Mouse (Mus musculus) adrenal gland, adult 8-10 months (tissue): Measurements from ENCODE around the gene Jdp2. TPM values are rescaled to one million over a fixed set of nuclear protein-coding genes. Genes with fewer than 3 reads are reported as not detected.
A peak's percentile ranks its signal among the peaks of the same experiment; 100 is the strongest.
"Not testable (repeated sequence)": the region's sequence is repeated elsewhere in the genome, so short reads cannot be mapped to it uniquely, and the experiment has no call there.

Experiments used
- DNase-seq: peaks from one replicate; pipeline ENCODE4 v3.0.0; 2022
- total RNA-seq, 4 experiments: library from RNA; stranded (reverse); gene quantifications; 2 replicates each; pipeline ENCODE4 v1.2.4; 2022

The Jdp2 gene
- total RNA-seq, 4 experiments from 2014 or later, result 13.0 to 20.5 (median 15.2) TPM

DNA sequence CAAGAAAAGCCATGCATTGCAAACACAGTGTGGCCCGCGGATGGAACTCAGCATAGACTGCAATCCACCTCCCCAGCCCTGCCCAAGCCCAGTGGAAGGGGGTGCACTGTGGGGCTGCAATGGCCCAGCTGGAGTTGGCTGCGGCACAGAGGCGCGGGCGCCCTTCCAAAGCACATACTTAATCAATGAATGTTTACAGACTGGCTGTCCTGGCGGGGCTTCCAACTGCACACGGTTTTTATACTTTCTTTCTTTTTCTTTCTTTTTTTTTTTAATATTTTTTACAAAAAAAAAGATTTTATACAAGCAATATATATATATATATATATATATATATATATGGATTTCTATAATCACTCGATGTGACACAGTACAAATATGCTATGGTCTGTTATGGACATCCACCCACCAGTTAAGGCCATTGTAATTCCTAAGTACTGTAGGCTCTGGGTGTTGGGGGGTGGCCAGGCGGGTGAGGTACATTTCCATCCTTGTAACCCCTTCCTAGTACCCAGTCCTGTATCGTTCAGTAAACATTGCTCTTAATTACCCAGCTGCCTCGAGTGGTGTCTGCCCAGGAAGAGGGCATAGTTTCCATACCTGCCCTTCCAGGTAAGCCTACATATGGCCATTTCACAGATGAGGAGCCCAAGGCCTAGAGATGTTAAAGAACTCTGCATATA lies 40.6 kb downstream of the Jdp2 start:
- peak; percentile 23 for DNase-seq

DNA sequence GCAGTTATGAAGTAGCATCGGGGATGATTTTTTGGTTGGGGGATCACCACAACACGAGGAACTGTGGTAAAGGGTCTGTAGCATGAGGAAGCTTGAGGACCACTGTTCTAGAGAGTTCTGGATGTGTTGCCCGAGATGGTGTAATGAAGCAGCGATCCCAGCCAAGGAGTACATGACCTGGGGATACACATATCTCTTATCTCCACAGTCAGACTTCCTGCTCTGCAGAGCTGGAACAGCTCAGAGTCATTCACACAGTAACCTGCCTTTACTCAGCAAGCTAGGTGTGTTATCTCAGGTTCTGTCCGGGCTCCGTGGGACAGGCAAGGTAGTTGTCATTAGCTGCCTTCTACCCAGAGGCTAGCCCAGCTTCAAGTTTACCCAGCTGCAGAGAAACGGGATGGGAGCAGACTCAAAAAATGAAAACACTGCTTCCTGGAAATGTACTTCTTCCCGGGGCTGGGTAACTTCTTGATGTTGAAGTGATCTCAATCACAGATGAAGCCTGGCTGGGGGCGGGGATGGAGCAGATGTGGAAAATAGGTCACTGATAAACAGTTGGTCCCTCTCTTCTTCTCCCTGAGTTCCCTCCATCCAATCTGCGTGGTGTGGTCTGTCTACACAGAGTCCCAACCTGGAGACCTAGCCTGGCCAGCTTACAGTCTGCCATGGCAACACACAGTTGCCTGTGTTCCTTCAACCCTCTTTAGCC lies 42.2 kb downstream of the Jdp2 start:
- no peak for DNase-seq

DNA sequence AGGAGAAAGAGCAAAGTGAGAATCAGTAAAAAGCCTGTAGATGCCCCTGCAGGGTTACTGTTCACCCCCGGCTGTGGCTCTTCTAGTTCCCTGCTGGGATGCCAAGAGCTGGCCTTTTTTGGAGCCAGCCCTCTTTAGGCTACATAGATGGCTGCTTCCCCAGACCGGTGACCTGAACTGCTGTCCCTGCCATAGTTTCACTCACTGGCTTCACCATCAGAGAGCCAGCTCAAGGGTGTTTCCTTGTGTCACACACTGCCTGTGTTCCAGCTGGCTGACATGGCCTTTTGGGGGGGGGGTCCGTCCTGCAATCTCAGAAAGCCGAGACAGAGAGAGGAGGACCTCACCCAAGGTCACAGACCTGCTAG lies 42.7 kb downstream of the Jdp2 start:
- no peak for DNase-seq

DNA sequence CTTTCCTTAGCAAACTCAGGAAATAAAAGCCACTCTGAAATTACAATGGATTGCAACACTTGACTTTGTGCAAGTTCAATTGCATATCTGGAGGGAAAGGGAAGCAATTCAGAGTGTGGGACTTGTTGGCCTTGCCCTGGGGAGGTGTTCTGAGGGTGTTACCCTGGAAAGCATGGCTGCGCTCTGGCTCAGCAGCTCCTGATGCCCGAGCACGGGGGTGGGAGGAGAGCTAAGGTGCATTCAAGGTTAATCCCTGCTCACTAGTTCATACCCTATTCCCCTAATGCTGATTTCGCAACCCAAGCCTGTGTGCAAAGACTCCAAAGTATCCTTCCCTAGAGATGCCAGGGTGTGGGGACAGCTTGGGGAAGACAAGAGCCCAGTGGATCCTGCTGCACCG lies 44.9 kb downstream of the Jdp2 start:
- no peak for DNase-seq

DNA sequence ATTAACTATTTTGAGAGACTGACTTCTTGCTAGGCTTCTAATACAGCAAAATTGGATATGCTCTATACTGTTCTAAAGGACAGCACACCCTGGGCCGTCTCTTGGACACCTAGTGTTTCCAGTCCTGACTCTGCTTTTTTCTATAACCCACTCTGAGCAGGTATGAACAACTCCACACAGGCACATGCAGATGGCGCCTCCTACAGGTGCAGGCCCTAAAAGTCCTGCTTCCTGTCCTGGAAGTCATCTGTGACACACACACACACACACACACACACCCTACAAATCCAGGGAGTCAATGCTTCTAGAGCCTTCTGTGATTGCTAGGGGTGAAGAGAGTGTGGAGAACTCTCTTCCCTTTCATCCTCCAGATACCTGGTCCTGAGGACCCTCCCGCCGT lies 46.8 kb downstream of the Jdp2 start:
- DNase-seq, result no peak

DNA sequence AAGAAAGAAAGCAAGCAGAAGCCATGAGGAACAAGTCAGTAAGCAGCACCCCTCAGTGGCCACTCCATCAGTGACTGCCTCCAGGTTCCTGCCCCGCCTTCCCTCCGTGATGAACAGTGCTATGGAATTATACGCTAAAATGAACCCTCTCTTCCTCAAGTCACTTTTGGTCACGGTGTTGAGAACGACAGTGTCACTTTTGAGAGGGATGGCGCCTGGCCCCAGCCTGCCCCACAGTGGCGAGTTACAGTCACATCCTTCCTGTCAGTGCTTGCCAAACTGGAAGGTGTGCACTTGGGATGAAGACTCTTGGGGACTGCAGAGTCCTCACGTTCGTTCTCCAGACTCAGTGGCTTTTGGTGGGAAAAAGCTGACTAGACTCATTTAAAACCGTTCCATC lies 48.5 kb downstream of the Jdp2 start:
- DNase-seq, result no peak

DNA sequence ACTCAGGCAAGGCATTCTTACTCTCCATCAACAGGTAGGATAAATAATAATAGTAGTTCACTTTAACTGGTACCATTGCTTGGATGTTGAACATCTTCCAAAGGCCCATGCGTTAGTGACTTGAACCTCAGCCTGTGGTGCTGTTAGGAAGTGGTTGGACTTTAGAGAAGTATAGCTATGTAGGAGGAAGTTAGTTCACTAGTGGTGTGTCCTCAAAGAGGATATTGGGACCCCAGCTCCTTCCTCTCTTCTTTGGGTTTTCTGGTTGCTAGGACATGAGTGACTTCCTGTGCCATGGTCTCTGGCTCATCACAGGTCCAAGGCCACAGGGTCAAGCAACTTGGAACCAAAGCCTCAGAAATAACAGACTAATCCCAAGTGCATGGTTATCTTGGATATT lies 49.1 kb downstream of the Jdp2 start:
- DNase-seq, result no peak

DNA sequence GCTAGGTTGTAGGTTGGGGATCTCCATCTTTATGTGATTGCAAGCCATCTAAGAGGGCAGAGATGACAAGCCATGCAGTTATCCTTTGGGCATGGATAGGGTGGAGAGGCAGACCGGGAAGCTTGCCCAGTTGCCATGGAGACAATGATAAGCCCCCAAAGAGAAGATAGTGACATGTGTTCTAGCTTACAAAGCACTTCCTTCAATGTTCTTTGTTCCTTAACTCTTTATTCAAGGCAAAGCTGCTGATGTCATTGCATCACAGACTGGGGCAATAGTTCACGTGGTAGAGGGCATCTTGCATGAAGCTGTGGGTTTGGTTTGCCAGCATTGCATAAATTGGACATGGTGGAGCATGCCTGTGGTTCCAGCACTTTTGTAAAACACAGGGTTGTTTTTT lies 60.5 kb downstream of the Jdp2 start:
- no peak for DNase-seq

DNA sequence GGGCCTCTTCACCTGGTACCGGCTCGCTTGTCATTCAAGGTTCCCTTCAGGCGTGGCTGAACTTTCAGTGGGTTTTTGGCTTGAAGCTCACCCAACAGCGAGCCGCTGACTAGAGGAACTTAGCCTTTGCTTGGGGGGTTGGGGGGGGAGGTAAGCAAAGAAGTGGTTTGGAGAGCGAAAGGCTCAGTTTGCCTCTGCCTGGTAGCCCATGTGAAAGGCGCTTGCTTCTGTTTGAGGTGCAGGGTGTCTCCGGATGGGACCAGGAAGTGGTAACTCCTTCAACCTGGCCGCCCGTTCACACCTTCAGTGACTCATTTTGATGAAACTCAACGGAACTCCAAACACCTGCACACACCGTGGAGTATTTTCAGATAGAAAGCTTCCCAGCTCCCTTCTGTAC lies 62.0 kb downstream of the Jdp2 start:
- no peak for DNase-seq

DNA sequence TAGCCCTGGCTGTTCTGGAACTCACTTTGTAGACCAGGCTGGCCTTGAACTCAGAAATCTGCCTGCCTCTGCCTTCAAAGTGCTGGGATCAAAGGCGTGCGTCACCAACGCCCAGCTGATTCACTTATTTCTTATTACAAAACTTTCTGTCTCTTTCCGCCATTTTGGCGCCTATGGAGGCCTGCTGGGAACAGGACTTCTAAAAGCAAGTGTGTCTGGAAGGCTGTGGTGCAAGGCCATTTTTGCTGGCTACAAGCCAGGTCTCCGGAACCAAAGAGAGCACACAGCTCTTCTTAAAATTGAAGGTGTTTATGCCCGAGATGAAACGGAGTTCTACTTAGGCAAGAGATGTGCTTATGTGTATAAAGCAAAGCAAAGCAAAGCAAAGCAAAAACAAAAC lies 63.4 kb downstream of the Jdp2 start:
- not testable (repeated sequence) for DNase-seq

DNA sequence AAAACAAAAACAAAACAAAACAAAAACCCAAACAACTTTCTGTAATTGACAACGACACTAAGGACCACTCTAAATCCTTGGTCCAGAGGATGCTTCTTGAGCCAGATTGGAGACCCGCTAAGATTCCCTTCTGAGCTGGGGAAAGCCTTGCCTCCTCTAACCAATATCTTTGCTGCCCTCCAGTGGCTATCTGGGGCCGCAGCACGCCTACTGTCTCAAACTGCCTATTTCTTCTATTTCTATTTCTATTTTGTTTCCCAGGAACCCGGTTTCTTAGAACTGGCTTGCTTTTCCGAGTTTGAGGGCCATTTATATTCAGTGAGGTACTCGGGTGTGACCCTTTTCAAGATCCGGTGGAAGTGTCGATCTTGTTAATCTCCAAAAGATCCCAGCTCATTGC lies 64.1 kb downstream of the Jdp2 start:
- peak; percentile 49 for DNase-seq

DNA sequence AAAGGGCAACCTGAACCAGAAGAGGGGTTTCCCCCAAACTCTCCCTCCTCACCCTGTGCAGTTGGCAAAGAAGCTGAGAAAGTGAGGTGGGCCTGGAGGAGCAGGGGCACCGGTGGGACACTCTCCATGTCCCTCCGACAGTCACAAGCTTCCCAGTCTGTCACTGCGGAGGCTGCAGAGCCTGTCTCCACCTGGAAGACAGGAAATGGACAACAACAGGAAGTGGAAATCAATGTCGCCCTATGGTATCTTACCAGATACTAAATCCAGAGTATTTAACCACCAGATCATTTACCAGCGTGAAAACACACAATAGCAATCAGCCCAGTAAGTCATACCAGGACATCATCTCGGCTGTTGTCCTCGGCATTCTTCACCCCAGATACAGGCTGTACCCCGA lies 67.3 kb downstream of the Jdp2 start:
- DNase-seq, result no peak

DNA sequence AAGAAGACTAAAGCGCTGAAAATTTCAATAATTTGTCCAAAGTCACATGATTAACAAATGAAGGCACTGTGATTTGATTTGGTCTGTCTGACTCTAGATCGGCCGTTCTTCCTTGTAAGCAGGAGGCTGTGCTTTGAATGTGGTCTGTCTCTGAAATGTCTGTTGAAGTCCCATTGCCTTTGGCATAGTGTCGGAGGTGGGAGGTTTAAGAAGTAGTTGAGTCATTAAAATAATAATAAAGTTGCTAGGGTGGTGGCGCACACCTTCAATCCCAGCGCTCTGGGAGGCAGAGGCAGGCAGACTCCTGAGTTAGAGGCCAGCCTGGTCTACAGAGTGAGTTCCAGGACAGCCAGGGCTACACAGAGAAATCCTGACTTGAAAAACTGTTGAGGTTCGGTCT lies 68.2 kb downstream of the Jdp2 start:
- DNase-seq, result no peak

DNA sequence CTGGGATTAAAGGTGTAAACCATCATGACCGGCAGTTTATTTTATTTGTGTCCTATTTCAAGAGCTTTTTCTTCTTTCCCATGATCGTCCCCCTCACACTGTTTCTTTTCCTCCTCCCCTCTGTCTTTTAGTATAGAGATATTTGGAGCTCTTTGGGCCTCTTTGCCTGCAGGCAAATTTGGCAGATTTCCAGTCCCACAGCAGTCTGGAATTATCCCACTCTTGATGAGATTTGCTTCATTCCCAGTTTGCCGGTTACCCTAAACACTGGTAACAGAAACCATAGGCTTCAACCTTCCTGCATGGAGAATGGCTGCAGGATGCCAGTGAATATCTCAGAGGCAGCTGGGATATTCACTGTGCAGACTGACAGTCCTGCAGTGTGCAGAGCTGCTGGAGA lies 69.9 kb downstream of the Jdp2 start:
- no peak for DNase-seq

DNA sequence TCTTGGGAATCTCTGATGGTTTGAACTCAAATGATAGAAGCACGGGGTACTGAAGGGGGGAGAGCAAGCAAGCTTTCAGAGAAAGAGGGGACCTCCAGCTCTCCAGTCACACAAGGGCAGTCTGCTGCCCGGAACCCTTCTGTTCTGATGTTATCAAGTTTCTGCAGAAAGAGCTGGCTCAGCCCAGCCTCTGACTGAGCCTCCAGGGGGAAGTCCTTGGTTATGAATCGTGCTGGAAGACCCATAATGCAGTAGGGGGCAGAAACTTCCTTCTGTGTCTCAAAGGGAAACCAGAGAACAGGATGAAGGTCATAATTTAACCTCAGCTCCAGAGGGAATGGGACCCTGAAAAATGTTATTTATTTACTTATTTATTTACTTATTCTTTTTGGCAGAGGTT lies 71.3 kb downstream of the Jdp2 start:
- no peak for DNase-seq

DNA sequence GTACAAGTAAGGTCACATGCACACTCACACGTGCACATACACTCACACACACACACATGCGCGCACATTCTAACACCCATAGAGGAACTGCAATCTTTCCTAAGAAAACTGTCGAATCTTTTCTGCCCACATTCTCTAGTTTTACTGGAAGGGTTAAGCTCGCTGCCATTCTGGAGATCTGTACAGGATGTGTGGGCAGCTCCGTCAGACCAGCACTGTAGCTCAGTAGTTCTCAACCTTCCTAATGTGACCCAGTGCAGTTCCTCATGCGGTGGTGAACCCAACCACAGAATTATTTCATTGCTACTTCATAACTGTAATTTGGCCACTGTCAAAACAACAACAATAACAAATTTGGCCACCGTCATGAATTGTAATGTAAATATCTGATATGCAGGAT lies 75.1 kb downstream of the Jdp2 start:
- no peak for DNase-seq

DNA sequence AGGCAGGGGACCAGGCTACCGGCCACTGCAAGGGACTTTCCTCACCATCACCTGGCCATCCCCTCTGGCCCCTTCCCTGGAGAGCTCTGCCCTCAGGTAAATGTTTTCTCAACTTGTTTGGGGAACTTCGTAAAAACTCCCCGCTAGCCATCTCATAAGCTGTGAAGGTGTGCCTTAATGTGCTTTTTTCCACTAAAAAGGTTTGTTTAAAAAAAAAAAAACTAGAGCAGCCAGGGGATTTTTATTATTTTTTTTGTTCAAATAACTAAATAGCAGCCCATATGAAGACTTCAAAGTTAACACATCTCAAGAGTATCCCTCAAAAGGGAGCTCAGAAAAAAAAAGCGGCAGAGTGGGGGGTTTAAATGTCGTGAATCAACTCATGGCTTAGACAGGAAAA lies 80.3 kb downstream of the Jdp2 start:
- no peak for DNase-seq

DNA sequence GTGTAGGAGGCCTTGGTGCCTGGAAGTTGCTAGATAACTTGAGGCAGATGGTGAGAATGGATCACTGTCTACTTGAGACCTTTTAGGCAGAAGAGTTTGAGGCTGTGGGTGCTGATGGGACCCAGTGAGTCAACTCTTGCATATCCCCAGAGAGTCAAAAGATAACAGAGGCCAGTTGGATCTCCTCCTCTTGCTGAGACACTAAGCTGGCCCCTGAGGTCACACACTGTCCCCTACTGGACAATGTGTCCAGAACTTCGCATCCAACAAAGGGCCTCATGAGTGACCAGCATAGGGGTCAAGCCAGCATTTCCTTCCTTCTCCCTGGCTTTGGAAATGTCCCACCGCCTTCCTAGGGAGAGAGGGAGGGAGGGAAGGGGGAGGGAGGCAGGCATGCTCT lies 81.0 kb downstream of the Jdp2 start:
- no peak for DNase-seq

DNA sequence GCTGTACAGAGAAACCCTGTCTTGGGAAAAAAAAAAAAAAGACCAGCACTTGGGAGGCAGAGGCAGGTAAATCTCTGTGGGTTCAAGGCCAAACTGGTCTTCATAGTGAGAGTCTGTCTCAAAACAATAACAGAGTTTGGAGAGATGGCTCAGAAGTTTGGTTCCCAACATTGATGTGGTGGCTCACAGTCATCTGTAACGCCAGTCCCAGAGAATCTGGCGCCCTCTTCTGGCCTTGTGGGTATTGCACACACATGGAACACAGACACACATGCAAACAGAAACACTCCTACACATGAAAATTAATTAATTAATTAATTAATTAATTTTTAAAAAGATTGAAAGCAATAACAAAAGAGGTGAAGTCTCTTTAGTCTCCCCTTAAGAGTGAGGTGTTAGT lies 83.5 kb downstream of the Jdp2 start:
- no peak for DNase-seq

DNA sequence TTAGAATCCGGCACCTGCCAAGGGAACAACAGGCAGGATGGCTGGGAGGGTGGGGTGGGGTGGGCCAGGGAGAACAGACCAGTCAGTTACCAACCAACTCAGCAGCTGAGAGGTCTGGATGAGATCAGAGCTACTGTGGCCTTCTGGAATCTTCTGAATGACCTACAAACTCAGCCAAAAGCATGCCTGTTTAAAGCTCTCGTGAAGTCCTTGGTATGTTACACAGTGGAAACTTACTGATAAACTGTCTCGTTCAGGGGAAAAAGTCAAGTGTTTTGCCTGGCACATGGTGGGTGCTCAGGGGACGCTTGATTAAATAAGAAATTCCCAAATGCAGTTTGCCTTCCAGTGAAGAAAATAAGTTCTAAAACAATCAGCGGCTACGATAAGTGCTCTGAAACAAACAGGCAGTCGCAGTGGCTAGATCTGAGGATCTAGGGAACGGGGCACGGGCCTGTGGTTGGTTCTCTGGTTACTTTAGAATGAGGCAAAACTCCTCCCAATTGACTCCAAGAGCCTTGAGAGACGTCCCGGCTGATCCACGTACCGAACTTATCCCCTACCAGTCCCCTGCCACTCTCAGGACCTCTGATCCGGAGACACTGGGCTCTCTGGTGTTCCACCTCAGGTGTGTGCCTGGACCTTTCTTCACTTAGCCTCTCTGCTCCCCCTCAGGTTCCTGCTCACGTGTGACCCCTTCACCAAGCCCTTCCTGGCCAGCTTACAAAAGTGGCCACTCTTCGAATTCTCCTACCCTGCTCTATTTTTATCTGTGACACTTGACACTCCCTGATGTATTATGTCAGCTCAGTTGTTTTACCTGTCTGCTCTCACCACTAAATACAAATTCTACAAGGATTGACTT lies 85.8 kb downstream of the Jdp2 start:
- DNase-seq, result no peak

DNA sequence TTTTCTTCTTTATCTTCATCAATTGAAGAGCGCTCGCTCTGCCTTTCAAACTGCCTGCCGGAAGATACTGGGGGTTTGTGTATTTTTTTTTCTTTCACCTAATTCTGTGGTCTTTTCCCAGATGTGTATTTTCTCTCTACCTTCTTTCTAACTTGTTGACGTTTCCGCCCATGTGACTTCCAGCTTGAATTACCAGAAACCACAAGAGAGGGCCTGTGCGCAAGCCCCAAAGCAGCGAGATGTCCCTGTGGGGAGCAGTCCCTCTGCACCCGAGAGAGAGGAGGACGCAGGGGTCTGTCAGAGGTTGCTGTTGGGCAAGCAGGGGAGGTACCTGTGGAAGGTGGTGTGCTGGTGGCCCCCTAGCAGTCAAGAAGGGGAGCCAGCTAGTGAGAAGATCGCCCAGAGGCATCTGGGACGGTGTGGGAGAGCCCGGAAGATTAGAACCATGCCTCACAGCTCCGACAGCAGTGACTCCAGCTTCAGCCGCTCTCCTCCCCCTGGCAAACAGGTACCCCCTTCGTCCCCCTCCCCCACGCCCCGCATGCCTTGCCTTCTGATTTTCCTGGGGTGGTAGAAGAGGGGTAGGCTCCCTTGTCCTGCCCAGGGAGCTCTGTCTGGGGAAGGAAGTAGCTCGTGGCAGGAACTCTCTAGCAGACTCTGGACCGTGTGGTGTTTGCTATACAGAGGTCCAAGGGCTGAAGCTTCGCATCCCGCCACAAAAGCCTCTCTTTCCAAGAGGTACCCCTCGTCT lies 87.8 kb downstream of the Jdp2 start, which contains the start of gene Batf:
Gene Batf, plus strand, starts transcription at position 204 of the 751 bp plus-strand sequence.
- no peak for DNase-seq

DNA sequence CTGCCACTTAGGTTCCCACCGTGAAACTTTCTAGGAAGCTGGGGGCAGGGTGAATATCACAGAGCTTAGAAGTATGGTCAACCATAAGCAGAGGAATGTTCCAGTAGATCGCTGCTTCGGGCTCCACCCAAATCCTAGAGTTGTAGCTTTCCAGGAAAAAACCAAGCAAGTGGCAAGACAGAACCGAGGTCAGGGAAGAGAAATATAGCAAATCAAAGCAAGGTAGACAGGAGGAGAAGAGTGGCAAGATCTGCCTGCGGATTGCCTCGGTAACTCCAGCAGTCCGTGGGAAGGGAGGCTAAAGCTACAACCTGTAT lies 88.3 kb downstream of the Jdp2 start:
- DNase-seq, result no peak

DNA sequence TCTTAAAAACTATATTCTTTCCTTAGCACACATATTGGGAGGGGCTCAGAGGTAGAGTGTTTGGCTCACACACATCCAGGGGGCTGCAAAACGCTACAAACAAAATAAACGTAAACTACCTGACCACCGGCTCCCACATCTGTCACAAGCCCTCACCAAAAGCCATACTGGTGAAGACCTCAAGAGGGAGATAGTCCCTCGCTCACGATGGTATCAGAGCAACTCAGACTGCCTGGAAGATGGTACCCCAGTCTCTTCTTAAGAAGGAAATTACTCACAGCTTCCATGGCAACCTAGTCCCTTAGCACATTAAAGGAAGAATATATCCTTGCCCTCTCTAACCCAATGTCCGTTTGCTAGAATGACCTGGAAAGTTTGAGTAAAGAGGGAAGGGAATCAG lies 89.0 kb downstream of the Jdp2 start:
- DNase-seq, result no peak
